Mouse (Mus musculus) cortical plate, adult 2 months (tissue): ENCODE data around the gene Rtn4r.

Source experiments
- CTCF ChIP-seq: fragments of 200-500 bp; IDR thresholded peaks from 2 replicates; pipeline ENCODE4 v1.5.1; 2011; ENCODE audit warnings: mild to moderate bottlenecking, control low read depth, low read length; ENCODE audit not compliant: insufficient read depth; ENCODE audit errors: extremely low read depth
- POLR2A ChIP-seq: fragments of 200-500 bp; IDR thresholded peaks from 2 replicates; pipeline ENCODE4 v1.6.1; 2011; ENCODE audit warnings: mild to moderate bottlenecking, low read length, control low read depth; ENCODE audit not compliant: insufficient read depth; ENCODE audit errors: extremely low read depth

DNA sequence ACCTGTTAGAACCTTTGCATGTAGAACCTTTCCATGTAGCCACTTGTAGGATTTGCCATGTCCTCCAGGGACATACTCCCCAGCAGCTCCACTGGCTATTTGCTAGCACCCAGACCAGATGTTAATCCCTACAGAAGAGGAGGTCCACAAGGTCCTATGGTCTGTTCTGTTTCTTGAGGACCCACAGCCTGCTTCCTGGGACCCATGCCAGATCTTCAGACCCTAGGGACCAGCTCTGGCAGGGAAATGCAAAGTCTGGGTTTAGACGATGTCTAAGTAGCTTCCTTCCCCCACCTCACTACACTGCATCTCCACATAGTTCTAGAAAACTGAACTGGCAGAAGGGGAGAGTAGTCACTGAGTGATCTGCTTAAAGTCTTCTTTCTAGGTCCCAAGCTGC, 32.3 kb downstream of the Rtn4r start:
- TF ChIP-seq CTCF = no peak
- no peak for TF ChIP-seq POLR2A
